Mouse (Mus musculus): ENCODE measurements at regions not wholly inside any gene's neighbourhood (a gene's known extent, or its start where the extent isn't known, plus 50 kb on each side); places are given as distances from the start of the nearest gene placed in this dataset.

DNA sequence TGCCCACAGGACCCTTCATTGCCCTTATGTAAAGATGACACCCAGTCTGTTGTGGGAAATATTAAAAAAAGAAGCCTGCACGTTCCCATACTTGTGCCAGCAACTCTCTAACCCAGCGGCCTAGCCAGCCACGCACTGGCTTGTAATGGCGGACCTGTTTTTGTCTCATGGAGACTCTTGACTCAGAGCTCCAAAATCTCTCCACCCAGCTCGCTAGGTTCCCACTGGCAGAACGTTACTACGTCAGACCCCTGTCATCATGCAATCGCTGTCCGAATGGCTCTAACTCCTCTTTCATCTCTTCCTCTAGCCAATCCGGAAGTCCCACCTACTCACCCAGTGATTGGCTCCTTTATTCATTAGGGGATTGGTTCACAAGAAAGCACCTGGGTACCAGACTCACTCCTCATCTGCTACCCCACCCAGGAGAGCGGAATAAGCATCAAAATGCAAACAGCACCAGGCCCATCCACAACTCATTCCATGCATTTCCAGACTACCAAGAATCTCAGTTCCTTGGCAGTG is 159.2 kb upstream of the Fn1 start:
- no peak for DNase-seq

DNA sequence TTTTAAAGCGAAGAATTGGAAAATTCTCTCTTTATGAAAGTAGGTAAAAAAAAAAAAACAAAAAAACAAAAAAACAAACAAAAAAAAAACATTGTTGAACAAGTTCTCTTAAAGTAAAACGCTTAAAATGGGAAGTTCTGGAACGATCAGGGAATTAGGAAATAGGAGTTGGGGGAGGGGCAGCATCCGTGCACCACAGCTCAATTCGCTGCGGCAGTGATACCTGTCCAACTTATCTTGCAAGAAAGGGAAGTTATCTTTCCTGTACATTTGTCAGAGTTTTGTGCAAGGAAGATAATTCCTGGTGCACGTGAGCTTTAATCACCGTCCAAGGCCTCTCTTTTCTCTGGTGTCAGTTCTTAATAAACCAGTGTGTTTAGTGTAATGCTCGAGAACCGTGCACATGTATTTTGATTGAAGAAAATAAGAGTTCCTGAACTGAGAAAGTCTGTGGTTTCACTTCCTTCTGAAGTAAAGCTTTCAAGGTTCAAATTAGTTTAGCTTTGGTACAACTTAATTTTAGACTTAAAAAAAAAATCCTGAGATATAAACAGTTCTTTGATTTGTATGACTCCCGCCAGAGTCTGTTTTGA is 158.3 kb upstream of the Fn1 start:
- DNase-seq, result no peak

DNA sequence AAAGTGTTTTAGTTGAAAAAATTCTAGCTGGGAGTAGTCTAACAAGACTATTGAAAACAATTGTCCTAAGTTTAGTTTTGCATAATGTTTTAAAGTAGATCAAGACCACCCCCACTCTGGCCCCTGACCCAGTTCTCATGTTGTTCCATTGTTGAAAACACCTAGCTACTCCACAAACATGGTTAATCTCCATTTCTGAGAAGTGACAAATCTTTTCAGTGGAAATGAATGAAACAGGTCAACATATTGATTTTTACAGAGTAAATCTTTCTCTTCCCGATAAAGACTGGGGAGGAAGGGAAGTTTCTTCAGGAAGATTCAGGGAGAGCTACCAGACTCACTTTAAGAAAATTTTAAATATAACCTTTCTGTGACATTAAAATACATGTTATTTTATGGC is 155.0 kb upstream of the Fn1 start:
- DNase-seq, result no peak

DNA sequence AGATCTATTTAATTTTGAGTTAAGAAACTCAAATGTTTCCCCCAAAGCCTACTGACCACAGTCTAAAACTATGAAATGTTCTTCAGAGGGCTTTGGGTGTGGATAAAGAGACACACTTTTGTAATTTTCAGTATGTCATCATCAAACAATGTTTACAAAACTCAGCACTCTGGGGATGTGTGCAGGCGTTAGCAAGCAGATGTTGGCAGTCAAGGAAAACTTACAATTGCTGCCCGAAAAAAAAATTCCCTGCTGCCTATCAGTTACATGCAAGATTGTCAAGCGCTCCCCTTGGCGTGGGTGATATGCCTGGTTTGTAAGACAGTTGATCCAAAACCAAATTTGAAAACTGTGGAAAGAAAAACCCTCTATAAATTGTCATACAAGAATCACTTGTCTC is 154.6 kb upstream of the Fn1 start:
- no peak for DNase-seq

DNA sequence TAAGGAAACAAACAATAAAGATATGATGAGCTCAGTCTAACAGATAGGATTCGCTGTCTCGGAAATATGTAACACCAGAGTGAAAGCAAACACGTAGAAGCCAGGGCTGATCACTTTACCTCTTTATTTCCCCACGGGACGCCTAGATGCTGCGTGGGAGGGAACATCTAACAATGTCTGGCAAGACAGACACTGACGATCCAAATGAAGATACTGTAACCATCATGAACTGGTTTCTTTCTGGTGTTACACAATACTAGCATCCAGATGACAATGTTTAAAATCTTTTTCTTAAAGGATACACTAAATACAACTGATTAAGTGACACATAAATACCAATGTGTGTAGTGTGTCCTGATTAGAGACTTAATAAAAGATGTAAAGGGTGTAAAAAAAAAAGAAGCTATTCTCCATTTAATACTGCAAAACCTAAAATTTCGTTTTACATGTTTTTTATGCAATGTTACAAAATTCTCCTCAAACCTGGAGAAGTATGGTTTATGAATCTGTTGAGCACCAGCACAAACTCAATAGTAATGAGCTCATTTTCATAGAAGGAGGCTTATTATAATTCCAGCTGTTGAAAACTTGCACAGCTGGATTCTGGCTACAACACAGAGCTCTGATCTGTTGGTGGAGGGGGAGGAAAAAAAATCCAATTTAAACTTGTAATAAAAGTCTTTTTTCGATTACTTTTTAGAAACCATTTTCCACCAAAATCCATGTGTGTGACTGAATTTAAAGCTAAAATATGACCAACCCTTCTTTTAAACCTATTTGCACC is 148.5 kb upstream of the Fn1 start:
- DNase-seq, result no peak

DNA sequence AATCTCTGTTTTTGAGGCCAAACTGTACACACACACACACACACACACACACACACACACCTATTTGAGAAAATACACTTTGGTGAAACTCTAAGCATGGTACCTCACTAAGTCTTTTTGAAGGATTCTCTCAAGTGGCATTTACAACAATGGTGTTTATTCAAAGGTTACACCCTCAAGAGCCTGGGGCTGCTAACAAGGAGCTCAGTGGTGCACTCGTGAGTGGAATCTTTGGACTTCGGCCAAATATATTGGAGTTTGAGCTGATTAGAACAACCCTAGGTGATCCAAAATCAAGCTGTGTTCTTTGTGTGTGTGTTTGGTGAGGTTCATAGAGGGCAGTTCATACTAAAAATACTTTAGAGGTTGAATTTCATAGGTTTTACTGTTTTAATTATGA is 147.6 kb upstream of the Fn1 start:
- DNase-seq, result no peak

DNA sequence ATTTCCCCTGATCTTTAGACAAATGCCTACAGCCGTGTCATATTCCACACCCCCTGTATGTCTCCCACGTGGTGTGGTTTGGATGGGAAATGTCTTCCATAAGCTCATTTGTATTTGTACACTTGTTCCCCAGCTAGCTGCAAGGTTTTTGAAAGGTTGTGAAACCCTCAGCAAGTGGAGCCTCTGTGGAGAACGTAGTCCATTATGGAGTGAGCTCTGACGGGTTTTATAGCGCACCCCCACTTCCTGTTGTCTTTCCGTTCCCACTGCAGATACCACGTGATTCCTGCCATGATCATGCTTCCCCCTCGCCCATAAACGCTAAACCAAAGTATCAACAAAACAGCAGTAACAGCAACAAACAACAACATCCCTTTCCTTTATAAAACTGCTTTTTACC is 145.6 kb upstream of the Fn1 start:
- DNase-seq, result no peak

DNA sequence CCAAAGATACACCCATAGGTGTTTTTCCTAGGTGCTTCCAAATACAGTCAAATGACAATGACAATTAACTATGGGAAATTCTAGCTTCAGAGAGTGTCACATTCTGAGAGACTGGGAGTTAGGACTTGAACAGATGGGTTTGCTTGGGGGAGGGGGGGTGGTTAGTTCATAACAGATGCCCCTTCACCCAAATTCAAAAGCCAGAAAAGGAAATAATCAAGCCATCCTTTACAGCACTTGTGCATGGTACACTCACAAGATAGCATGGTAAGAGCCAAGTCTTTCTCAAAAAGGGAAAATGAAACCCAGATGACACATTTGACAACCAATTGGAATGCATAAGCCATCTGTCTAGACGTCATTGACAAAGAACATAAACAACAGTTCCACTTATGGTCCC is 135.4 kb upstream of the Fn1 start:
- no peak for DNase-seq

DNA sequence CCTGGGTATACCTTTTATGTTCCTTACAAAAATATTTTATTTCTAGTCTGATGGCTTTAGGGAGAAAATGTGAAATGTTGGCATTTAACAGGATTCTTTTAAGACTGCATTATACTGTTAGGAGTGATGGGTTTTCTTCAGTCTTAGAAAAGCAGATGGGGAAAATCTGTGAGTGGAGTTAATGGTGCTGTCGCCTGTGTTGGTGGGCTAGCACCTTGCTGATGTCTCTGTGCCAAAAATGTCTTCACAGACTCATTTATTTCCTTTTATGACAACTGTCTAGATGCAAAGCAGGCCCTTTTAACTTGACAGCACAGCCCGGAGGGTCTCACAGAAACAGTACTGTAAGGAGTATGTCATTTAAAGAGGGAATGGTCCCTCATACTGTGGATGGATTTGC is 131.9 kb upstream of the Fn1 start:
- DNase-seq, result no peak

DNA sequence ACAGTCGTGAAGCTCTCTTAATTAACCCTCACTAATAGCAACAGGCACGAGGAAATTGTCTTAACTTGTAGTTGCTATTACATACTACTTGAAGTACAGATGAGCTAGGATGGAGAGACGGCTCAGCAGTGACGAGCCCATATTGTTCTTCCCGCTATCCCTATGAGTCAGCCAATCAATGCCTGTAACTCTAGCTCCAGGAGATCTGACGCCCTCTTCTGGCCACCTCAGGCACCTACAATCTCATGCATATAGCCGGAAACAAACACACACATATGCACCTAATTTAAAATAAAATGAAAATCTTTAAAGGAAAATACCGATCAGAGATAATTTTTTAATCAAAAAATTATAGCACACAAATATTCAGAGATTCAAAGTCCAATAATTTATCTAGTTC is 125.3 kb upstream of the Fn1 start:
- no peak for DNase-seq

DNA sequence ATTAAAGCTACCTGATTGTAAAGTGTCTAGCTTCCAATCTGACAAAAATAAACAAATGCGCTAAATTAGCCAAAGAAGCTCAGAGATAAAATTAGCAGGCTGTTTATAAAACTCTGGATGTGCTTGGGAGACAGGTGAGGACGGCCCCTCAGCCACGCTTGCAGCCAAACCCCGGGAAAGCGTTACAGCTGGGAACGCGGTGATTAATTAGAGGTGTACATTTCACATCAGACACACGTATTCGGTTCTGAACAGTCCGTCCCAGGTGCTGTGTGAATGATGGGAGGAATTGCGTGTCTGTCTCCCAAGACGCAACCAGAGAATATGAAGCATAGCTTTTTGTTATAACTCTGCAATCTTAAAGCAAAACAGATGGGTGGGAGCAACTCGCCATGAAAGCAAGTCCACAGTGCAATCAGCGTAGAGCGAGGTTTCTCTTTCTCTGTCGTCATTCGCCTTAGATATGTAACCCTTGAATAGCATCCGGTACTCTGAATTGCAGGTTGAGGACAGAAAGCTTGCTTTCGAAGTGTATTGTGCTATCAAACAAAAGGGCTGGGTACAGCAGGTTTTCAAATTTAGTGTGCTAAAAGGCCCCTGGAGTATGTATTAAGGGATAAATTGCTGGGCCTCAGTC is 123.0 kb upstream of the Fn1 start:
- DNase-seq, result no peak

DNA sequence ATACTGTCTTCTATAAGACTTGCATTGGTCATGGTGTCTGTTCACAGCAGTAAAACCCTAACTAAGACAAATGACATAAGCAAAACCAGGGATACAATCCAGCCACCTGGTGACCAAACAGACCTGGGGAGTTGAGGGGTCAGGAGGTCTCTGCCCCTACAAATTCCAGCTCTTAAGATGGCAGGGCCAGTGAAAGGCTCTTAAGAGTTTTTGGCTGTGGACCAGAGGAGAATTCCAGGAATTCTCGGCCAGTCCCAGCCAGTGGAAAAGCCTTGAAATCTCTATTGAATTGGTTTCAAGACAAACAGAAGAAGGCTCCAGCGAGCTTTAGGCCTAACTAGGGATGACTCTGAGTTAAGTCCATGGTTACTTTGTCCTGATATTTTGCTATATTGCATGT is 119.5 kb upstream of the Fn1 start:
- no peak for DNase-seq

DNA sequence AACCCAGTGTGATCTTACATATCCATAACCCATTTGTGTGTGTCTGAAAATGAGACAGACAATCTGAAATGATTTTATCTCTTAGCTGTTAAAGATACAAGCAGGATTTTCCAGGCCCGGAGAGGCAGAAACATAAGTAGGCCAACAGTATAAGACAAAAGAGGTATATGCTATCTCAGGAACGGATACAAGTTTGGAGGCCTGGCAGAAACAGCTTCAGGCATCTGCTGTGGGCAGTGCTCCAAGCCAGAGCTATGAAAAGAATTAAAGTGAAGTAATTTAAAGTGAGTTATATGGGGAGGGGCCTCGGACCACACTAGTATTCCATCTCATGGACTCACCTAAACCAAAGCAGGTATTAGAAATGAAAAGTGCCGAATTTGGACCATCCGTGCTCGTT is 118.8 kb upstream of the Fn1 start:
- DNase-seq, result no peak

DNA sequence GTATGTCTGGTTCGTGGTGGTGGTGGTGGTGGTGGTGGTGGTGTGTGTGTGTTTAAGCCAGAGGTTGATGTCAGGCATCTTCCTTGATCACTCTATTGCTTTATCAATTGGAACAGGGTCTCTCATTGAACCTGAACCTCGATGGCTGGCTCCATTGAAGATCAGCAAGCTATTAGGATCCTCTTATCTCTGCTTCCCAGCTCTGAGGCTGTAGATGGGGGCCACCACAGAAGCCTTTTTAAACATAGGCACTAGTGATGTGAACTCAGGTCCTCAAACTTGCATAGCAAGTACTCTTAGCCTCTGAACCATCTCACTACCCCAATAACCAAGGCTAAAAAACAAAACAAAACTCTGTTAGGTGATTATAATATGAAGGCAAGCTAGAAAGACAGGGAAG is 116.6 kb upstream of the Fn1 start:
- DNase-seq, result no peak

DNA sequence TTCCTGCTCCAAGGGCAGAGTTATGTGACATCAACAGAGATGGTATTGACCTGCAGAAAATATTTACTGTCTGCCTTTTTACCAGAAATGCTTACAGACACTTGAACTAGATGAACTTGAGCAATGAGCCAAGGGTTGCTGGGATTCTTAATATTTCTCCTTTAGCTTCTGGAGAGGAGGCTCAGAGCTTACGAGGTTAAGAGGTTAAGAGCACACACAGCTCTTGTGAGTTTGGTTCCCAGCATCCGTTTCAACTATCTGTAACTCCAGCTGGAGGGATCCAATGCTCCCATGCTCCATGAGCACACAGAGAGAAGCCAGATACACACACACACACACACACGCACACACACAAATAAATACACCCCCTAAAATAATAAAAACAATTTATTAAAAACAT is 114.7 kb upstream of the Fn1 start:
- no peak for DNase-seq

DNA sequence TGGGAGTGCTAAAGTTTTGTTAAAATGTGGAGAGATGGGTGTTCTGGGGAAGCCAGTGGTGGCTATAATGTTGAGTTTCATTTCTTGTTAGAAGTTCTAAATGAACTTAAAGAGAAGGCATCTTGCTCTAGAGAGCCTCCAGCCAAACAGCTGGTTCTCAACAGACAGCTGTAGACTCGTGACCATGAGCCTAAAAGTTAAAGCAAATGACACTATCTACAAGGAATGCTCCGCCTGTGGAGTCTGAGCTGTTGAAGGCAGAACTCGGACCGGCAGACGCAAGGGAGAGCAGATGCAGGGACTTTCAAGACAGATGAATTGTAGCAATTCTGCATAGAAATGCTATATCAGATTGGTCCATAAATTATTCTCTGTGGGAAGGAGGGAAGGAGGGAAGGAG is 114.1 kb upstream of the Fn1 start:
- no peak for DNase-seq

DNA sequence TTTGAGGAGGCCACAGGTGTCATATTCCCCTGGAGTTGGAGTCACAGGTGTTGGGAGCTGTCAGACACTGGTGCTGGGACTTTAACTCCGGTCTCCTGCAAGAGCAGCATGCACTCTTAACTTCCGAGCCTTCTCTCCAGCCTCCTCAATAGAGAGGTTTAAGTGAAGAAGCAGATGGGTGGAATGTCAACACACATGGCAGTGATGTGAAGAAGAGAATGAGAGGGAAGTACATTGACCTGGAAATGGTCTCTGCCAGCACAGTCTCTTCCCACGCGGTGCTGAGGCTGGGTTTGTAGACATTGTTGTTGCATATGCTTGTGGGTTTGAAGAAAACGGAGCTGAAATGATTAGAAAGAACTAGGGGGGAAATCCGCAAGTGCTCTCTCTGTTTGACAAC is 112.0 kb upstream of the Fn1 start:
- no peak for DNase-seq

DNA sequence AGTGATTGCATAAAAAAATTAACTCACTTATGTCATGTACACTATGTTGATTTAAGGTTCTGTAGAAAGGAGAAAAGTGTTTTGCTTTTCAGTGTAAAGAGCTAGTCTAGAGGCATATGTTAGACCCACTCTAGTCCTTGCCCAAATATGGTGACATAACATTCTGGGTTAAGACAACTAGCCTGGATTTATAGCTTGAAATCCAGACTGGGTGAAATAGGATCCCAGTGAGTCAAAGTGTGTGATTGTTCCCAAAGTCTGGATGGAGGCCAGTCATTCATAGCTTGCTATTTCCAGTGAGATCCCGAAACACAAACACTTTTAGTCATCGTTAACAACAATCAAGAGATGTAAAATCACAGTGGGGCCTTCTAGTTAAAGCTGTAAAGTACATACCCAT is 110.5 kb upstream of the Fn1 start:
- DNase-seq, result no peak

DNA sequence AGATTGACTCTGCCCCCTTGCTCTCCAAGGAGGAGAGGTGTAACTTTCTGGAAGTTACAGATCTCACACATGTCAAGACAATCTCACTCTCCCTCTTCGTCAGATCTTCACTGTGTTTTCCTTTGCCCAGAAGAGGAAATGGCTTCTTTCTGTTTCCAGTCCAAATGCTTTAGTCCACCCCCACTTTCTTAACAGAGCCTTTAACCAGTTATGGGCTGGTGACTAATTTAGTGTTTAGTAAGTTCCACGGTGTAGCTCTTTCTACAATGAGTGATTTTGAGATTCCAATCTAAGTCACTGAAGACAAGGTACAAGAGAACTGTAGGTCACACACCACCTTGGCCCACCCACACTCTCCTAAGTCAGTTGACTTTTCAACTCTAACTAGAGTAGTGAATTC is 107.3 kb upstream of the Fn1 start:
- no peak for DNase-seq

DNA sequence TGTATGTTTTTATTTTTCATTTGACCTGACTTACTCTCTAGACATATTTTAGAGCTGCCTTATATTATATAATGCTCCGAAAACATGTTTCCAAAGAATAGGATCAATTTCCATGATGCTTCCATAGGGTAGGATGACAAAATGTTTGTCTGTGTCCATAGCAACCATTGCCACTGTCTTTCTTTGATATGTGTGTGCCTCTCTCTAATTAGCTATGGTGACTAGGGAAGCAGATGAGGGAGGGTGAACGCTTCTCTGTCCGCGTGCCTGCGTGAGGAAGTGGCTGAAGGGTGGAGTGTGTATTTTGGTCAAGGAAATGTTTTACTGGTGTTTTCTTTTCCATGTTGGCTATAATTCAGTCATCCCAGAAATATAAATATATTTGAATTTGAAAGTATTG is 104.2 kb upstream of the Fn1 start:
- no peak for DNase-seq

DNA sequence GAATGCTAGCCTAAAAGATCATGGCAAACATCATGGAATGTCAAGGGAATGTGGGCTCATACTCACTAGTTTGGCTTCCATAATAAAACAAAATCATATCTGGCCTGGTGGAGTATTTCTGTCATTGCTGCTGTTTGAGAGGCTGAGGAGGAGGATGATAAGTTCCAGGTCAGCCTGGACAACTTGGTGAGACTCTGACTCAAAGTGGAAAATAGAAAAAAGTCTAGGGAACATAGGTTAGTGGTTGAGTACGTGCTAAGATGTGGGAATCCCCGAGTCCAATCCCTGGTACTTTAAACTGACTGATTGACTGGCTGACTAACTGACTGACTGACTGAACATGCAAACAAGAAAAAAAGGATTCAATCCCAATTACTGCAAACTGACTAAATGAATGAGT is 103.2 kb upstream of the Fn1 start:
- DNase-seq, result no peak

DNA sequence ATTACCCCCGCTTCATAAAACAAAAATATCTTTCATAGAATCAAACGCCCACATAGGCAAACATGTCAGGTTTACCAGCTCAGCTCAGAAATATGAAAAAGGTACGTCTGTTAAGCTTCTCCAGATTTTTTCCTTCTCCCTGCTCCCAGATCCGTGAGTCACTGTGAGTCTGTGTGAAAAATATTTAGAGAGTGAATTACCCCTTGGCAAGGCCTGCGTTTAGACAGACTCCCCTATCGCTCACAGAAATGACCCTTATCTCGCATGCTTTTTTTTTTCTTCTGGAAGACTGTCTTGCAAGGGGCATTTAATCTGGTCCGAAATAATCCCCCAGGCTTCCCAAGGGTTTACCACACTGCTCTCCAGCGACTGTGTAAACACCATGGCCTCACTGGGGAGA is 102.4 kb upstream of the Fn1 start:
- no peak for DNase-seq

DNA sequence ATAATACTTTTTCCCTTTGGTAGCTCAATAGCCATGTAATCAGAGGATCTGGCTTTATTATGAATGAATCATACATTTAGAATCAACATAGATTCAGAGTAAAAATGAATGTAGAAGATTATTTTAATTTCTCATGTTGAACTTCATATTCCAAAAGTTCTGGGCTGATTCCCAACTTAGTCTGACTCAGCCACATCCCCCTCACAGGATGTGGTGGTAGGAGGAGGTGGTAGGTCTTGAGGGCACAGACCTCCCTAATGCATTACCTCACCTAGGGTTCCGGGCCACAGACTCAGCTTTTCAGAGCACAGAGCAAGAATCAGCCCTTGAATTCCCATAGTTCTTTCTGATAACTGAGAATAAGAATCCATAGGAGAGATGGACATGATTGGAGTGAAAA is 99.4 kb upstream of the Fn1 start:
- DNase-seq, result no peak

DNA sequence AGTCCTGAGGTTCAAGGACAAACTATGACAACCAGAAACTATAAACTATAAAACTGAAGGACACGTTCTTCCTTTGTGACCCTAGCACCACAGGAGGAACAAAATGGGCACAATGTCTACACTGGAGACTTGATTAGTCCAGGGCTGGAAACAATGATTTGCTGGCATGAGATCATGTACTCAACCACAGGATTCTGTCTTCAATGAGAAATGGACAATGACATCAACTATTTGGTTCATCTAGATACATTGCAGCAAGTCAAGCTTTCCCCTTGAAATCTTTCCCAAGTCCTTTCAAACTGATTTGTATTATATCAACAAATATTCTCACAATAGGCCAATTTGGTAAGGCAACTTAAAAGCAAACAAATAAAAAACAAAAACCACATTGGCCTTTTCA is 98.6 kb upstream of the Fn1 start:
- DNase-seq, result no peak

DNA sequence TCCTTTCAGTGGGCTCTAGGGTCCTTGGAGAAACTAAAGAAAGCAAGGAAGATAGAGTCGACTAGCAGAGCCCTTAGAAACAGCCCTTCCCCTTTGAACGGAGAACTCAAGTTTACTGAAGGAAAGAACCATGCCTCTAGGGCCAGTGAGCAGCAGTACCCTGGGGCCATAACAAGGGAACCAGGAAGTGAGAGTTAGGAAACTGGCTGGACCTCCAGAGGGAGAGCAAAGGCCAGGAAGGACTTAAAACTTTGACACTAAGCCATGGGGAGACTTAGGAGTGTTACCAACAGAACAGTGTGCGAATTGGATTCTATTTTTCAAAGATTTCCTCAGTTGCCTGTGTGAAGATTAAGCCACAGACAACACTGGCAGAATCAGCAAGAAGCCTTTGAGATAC is 82.6 kb upstream of the Fn1 start:
- DNase-seq, result no peak

Data from thymus, postnatal 4 days (tissue).